Mouse (Mus musculus) megakaryocyte-erythroid progenitor cell, adult 5-6 weeks (primary cell): ENCODE results near the gene Cand1. TPM values are rescaled to one million over a fixed set of nuclear protein-coding genes. Genes with fewer than 3 reads are reported as not detected.

Experiments
- total RNA-seq, 2 experiments: library from RNA; stranded (forward) in 1 of 2; stranded (reverse) in 1 of 2; fragments of 200-1000, 215-1000 nt in 1 of 2; fragments of >200 nt in 1 of 2; fragmentation: Nextera tagmentation in 1 of 2; gene quantifications; 2 replicates each; pipeline ENCODE4 v1.2.3; 2014 to 2017

The Cand1 gene
- total RNA-seq, 2 experiments from 2014 or later: 44.9 to 66.7 TPM

Other genes with a start within 250 kb of the Cand1 start
- gene Grip1, start 213.8 kb upstream of the Cand1 start, total RNA-seq (2014; fragmentation: Nextera tagmentation): not detected in 2 replicates
- not detected in 2 replicates for gene Grip1, start 213.8 kb upstream of the Cand1 start, total RNA-seq (2017)